Mouse (Mus musculus) forebrain, embryonic 13.5 days (tissue): ENCODE measurements around the gene Bud13. TPM values are rescaled to one million over a fixed set of nuclear protein-coding genes. Genes with fewer than 3 reads are reported as not detected.
A peak's percentile ranks its signal among the peaks of the same experiment; 100 is the strongest.
"Not testable (repeated sequence)": the region's sequence is repeated elsewhere in the genome, so short reads cannot be mapped to it uniquely, and the experiment has no call there.

Experiments
- ATAC-seq: fragments of 200-750 bp; cut with Nextera tagmentation; 2 replicates; pipeline ENCODE4 v1.8.0; 2017
- H3K27ac ChIP-seq: fragments of 300-500 bp; sonication (generic); 2 replicates; pipeline ENCODE4 v1.5.1; 2015; ENCODE audit warnings: inconsistent platforms, mild to moderate bottlenecking, moderate library complexity
- H3K27me3 ChIP-seq: fragments of 300-500 bp; sonication (generic); 2 replicates; pipeline ENCODE4 v1.6.1; 2015; ENCODE audit warnings: mild to moderate bottlenecking, inconsistent platforms
- H3K36me3 ChIP-seq: fragments of 300-500 bp; sonication (generic); 2 replicates; pipeline ENCODE4 v1.6.1; 2015; ENCODE audit warnings: mild to moderate bottlenecking, inconsistent platforms; ENCODE audit not compliant: poor library complexity, severe bottlenecking
- H3K4me1 ChIP-seq: fragments of 300-500 bp; sonication (generic); 2 replicates; pipeline ENCODE4 v1.6.1; 2015; ENCODE audit warnings: inconsistent platforms
- H3K4me2 ChIP-seq: fragments of 300-500 bp; sonication (generic); 2 replicates; pipeline ENCODE4 v1.6.1; 2015; ENCODE audit warnings: inconsistent platforms, mild to moderate bottlenecking, moderate library complexity
- H3K4me3 ChIP-seq: fragments of 300-500 bp; sonication (generic); 2 replicates; pipeline ENCODE4 v1.5.1; 2015; ENCODE audit warnings: mild to moderate bottlenecking, inconsistent platforms
- H3K9ac ChIP-seq: fragments of 300-500 bp; sonication (generic); 2 replicates; pipeline ENCODE4 v1.6.1; 2015; ENCODE audit warnings: mild to moderate bottlenecking, inconsistent platforms
- H3K9me3 ChIP-seq: fragments of 300-500 bp; sonication (generic); replicated peaks from 2 replicates; pipeline ENCODE4 v1.6.1; 2016; ENCODE audit warnings: inconsistent platforms
- WGBS: fragments of 180-500 bp; shearing (Covaris S2); methylation state at CpG from one replicate; pipeline ENCODE4 v1.1.7; 2015; 5-methylcytosine and 5-hydroxymethylcytosine counted together
- polyA plus RNA-seq: library from polyadenylated mRNA; unstranded; fragments of >200 nt; fragmentation: Nextera tagmentation; extraction: Ambion mirVana; gene quantifications from 2 replicates; pipeline ENCODE4 v1.2.1, GENCODE M21; 2015

Bud13 gene
- polyA plus RNA-seq, 1 experiment from 2014 or later: 19.0 TPM

DNA sequence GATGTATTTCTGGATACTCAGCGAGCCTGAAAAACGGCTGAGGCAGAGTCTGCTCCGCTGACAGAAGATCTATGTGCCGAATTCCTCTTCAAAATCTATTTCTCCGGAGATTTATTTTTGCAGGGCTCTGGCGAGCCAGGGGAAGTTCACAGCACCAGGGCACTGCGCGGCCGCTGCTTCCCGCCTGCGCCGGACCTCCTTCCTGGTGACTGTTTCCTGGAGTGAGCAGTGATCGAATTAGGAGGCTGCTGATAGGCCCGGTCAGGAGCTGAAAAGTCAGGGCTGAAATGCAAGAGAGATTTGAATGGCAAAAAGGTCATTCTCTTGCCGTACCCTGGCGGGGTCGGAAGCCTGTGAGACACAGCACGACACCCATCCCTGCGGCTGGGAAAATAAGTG, 46.4 kb downstream of the Bud13 start:
- H3K9me3 ChIP-seq: no peaks in the 10 kb centered on the region
- H3K36me3 ChIP-seq: no peaks in the 10 kb centered on the region
- ATAC-seq: peak; percentile 25; the same call in 1 of the 2 replicates
- H3K27me3 ChIP-seq: peaks cover 8% of the 10 kb centered on the region
- H3K4me3 ChIP-seq: peak overlapping the region; percentile 20
- H3K4me2 ChIP-seq: peak overlapping the region; percentile 56
- 2% methylated on average over 19 of the region's 19 CpGs for WGBS
- H3K4me1 ChIP-seq: peaks cover 19% of the 10 kb centered on the region
- H3K27ac ChIP-seq: peak overlapping the region; percentile 90
- peak overlapping the region; percentile 61 for H3K9ac ChIP-seq

DNA sequence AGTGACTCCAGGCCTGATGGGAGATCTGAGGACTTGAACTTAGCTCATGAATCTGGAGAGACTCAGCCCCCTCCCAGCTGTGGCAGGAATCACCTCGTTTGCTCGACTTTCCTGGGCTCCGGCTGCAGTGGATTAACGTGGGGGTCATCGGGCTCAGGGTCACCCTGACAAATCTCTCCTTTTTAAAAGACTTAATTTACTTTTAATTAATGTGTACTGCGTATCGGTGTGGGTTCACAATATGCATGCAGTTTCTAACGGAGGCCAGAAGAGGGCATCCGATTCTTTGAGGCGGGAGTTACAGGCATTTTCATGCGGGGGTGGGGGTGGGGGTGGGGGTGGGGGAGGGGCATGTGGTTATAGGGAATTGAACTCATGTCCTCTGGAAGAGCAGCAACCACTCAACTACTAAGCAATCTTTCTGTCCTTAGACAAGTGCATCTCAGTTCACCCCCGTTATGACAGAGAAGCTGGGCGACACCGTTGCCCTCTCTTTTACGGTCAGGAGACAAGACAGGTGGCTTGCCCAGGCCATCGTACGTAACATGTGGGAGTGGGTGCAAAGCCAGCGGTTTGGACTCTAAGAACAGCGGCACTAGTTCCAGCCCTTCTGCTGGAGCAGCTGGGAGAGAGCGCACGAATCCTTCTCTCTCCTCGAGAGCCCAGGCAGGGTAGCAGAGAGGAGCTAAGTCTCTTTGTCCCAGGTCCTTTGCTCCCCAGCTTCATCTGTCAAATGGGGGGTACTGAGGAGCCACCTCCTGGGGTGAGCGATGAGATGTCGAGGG, 47.2 kb downstream of the Bud13 start:
- Histone ChIP-seq H3K27me3 (peaks cover 15% of the 10 kb centered on the region), H3K9ac (no peak overlapping the region), H3K36me3 (no peaks in the 10 kb centered on the region), H3K4me3 (no peak overlapping the region), H3K4me2 (no peak overlapping the region), H3K4me1 (peaks cover 19% of the 10 kb centered on the region), H3K27ac (no peak overlapping the region), H3K9me3 (no peaks in the 10 kb centered on the region)
- WGBS: 20% methylated on average over 24 of the region's 24 CpGs
- ATAC-seq: no peak

DNA sequence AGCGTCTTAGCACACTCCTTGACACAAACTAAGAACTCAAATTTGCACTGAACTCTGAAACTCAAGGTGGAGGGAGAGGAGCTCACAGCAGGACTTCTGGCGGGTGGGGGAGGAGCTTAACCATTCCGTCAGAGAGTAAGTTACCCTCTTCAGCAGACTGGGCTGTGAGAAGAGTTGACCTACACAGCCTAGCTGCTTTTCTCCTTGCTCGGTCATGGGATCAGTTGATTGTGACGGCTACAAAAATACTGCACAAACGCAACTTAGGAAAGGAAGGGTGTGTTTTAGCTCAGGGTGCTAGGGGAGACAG, 47.7 kb downstream of the Bud13 start:
- Histone ChIP-seq H3K27me3 (peaks cover 19% of the 10 kb centered on the region), H3K4me2 (no peak overlapping the region), H3K27ac (no peak overlapping the region), H3K4me1 (peaks cover 19% of the 10 kb centered on the region), H3K9ac (no peak overlapping the region), H3K4me3 (no peak overlapping the region), H3K9me3 (no peaks in the 10 kb centered on the region), H3K36me3 (no peaks in the 10 kb centered on the region)
- no peak for ATAC-seq
- WGBS: 52% methylated on average over 6 of the region's 6 CpGs

DNA sequence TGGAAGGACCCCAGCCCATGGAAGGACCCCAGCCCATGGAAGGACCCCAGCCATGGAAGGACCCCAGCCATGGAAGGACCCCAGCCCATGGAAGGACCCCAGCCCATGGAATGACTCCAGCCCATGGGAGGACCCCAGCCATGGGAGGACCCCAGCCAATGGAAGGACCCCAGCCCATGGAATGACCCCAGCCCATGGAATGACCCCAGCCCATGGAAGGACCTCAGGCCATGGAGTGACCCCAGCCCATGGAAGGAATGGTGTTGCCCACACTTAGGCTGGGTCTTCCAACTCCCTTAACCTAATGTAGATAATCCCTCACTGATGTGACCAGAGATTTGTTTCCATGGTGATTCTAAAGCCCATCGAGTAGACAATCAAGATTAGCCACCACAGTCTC, 48.5 kb downstream of the Bud13 start:
- H3K4me2 ChIP-seq: no peak overlapping the region
- whole genome bisulfite sequencing: 65% methylated on average over 1 of the region's 1 CpGs

DNA sequence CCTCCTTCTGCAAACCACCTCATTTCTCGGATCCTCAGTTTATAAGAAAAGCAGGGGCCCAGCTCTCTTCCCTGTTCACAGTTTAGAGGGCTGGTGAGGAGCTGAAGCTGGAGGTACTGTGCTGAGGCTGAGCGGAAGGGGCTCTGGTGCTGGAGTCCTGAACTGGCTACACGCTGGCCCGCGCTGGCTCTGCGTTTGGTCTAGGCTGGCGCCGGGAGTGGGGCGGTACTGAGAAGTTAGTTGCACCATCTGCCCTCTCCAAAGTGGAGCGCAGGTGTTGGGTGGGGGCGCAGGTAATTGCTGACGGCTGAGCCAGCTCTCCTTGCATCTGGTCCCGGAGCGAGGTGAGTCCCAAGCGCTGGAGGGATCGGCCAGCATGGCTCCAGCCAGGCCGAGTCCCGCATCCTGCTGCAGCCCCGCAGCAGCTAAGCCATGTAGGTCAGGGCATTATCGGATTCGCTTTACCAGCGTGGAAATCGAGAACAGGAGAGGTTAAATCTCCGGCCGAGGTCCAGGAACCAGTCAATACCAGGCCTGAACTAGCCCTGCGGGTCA, 51.7 kb downstream of the Bud13 start:
- no peak for ATAC-seq
- H3K27ac ChIP-seq: no peak overlapping the region
- peaks cover 25% of the 10 kb centered on the region for H3K27me3 ChIP-seq
- H3K36me3 ChIP-seq: no peaks in the 10 kb centered on the region
- no peak overlapping the region for H3K4me3 ChIP-seq
- no peaks in the 10 kb centered on the region for H3K9me3 ChIP-seq
- H3K4me1 ChIP-seq: peaks cover 22% of the 10 kb centered on the region
- no peak overlapping the region for H3K9ac ChIP-seq
- H3K4me2 ChIP-seq: no peak overlapping the region
- 44% methylated on average over 26 of the region's 26 CpGs for WGBS

More for the DNA sequence above, 48.5 kb downstream of the Bud13 start:
- ATAC-seq: no peak
- H3K27me3 ChIP-seq: peaks cover 25% of the 10 kb centered on the region
- H3K36me3 ChIP-seq: no peaks in the 10 kb centered on the region
- H3K9me3 ChIP-seq: no peaks in the 10 kb centered on the region
- H3K27ac ChIP-seq: no peak overlapping the region
- H3K4me1 ChIP-seq: peaks cover 19% of the 10 kb centered on the region
- H3K4me3 ChIP-seq: no peak overlapping the region
- H3K9ac ChIP-seq: no peak overlapping the region

DNA sequence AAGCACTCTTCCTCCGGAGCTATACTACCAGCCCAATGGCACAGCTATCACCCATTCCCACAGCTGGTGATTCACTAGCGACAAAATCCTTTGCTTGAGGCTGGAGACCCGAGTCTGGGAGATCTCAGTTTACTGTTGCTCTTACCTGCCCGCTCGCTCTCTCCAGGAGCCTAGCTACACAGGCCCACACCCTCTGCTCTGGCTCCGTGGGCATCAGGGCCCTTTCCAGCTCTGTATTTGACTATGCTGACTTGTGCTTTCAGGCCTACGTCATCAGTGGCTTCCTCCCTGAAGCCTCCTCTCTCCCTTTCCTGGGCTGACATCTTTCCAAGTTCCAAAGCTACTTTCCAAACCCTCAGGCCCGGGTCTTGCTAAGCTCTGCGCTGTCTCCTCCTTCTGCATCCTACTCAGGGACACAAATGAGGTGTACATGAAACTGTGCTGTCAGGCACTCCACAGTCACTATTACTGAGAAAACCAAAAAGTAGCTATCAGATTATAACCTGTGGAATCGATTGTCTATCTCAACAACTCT, 52.7 kb downstream of the Bud13 start:
- ATAC-seq: no peak
- H3K4me3 ChIP-seq: no peak overlapping the region
- no peak overlapping the region for H3K27ac ChIP-seq
- H3K4me1 ChIP-seq: peaks cover 19% of the 10 kb centered on the region
- WGBS: 80% methylated on average over 10 of the region's 10 CpGs
- H3K36me3 ChIP-seq: no peaks in the 10 kb centered on the region
- H3K27me3 ChIP-seq: peaks cover 21% of the 10 kb centered on the region
- no peak overlapping the region for H3K4me2 ChIP-seq
- no peak overlapping the region for H3K9ac ChIP-seq
- H3K9me3 ChIP-seq: no peaks in the 10 kb centered on the region

DNA sequence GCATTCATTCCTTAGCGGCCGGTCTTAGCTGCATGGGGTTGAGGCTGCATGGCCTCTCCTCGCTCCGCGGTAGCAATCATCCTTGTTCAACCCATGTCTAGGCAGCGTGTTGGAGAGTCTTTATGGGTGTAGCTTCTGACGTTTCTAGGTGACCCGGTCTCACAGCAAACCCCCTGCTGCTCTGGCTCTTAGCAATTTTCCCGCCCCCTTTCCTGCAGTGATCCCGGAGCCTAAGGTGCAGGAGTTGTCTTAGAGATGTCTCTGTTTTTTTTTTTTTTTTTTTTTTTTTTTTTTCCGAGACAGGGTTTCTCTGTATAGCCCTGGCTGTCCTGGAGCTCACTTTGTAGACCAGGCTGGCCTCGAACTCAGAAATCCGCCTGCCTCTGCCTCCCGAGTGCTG, 53.5 kb downstream of the Bud13 start:
- H3K9ac ChIP-seq, H3K36me3 ChIP-seq, ATAC-seq, H3K4me2 ChIP-seq, H3K27ac ChIP-seq, H3K4me3 ChIP-seq, H3K9me3 ChIP-seq: not testable (repeated sequence)
- WGBS: 69% methylated on average over 13 of the region's 14 CpGs
- Histone ChIP-seq H3K27me3 (peaks cover 18% of the 10 kb centered on the region), H3K4me1 (peaks cover 19% of the 10 kb centered on the region)

DNA sequence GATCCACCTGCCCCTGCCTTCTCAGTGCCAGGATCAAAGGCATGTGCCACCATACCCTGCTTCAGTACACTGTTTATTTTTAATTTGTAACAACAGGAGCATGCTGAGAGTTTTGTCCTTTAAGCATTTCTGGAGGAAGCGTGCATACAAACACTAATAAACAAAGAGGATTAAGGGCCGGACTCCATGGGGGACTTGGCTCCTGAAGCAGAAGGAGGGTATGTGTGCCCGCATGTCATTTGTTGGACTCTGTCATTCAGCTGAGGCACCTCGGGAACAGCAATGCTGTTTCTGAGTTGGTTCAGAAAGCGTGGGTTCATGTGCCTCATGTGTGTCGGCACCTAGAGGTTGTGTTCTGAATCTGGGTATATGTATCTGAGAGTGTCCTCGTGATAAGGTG, 54.5 kb downstream of the Bud13 start:
- Histone ChIP-seq H3K4me3 (no peak overlapping the region), H3K4me1 (peaks cover 19% of the 10 kb centered on the region), H3K9ac (no peak overlapping the region), H3K9me3 (no peaks in the 10 kb centered on the region), H3K36me3 (no peaks in the 10 kb centered on the region), H3K4me2 (no peak overlapping the region), H3K27ac (peak overlapping the region; percentile 74), H3K27me3 (peaks cover 18% of the 10 kb centered on the region)
- 33% methylated on average over 7 of the region's 7 CpGs for WGBS
- no peak for ATAC-seq

DNA sequence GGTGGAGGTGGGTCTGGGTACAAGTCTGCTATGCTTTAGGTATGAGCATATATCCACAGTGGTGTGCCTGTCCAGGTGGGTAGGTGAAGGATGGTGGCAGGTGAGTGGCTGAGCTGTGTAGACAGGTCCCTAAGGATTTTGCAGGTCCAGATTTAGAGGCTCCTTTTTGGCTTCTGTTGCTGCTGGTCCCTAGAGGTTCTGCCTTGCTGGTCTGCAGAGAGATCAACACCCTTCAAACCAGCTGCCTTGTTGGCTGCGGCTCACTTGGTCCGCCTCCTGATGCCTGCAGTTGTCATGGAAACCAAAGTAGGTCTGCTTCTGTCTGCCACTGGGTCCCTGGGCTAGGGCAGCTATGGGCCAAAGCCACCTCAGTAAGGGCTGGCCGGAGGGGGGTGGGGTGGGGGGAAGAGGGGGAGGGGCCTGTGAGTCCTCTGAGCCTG, 55.1 kb downstream of the Bud13 start:
- Histone ChIP-seq H3K9me3 (no peaks in the 10 kb centered on the region), H3K4me2 (no peak overlapping the region), H3K27ac (peak overlapping the region; percentile 74), H3K4me1 (peaks cover 19% of the 10 kb centered on the region), H3K36me3 (no peaks in the 10 kb centered on the region), H3K4me3 (no peak overlapping the region), H3K27me3 (peaks cover 18% of the 10 kb centered on the region), H3K9ac (no peak overlapping the region)
- 4% methylated on average over 3 of the region's 3 CpGs for WGBS
- ATAC-seq: peak; percentile 86

DNA sequence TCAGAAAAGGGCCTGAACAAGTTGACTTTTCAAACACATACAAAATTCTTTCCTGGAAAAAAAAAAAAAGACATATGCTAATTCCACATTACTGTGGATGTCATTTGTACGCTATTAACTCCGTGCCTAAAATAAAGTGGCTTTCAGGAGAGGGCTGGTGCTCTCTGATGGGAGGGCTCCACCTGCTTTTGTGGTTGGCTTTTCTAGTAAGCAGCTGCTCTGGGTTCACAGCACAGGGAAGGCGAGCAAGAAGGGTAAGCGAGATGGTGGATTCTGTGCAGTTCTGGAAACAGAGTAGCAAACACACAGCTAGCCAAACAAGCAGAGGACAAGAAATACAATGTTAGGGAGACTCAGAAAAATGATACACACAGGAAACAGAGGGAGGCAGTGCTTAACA, 55.6 kb downstream of the Bud13 start:
- H3K36me3 ChIP-seq: no peaks in the 10 kb centered on the region
- 15% methylated on average over 4 of the region's 4 CpGs for WGBS
- H3K9me3 ChIP-seq: no peaks in the 10 kb centered on the region
- H3K9ac ChIP-seq: no peak overlapping the region
- H3K4me3 ChIP-seq: no peak overlapping the region
- peaks cover 18% of the 10 kb centered on the region for H3K27me3 ChIP-seq
- H3K4me1 ChIP-seq: peaks cover 19% of the 10 kb centered on the region
- peak; percentile 62; the same call in 1 of the 2 replicates for ATAC-seq
- no peak overlapping the region for H3K4me2 ChIP-seq
- peak overlapping the region; percentile 74 for H3K27ac ChIP-seq

DNA sequence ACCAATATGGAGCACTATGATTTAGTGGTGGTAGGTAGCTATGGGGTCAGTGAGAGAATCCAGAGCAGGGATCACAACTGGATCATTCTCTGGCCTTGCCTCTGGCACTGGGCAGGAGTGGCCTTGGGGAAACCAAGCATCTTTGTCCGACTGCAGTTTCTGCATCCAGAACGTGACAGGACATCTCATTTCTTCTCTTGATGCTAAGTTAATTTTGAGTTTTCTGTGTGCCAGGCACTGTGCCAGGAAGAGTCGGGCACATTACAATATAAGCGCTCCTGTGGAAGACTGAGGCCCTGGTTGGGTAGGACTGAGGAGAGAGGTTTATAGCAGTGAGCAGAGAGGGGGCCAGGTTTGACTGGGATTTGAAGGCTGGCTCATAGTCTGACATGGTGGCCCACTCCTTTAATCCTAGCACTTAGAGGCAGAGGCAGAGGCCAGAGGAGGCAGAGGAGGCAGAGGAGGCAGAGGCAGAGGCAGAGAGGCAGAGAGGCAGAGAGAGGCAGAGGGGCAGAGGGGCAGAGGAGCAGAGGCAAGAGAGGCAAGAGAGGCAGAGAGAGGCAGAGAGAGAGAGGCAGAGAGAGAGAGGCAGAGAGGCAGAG, 56.3 kb downstream of the Bud13 start:
- no peak overlapping the region for H3K4me2 ChIP-seq
- WGBS: 74% methylated on average over 4 of the region's 4 CpGs

DNA sequence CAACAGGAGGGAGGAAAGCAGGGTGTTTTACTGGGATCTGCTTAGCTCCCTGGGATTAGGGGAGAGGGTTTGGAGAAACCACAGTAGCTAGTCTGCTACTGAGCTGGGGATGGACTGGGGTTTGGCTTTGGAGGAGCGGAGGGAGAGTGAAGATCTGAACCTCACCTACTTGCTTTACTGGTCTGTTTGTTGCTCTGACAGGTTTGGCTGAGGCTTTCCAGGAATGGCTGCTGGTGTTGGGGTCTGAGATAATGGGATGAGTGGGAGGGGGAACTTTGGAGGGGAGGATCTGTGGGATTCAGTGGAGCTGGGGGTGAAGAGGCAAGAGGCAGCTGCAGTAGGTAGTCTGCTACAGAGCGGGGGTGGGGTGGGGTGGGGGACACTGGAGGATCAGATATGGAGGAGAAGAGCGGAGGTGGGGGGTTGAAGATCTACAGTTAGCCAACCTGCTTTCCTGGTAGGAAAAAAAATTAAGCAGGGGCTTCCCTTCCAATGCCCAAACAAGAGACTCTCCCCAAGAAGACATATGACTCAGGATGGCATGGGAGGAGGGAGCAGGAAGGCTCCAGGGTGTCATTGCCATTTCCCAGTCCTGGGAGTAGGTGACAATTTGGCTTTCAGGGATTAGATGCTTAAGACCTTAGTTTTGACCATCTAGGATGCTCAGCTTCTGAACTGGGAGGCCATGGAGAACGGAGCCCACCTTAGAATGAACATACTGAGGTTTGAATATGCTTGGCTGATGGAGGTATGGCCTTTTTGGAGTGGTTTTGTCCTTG, 63.3 kb downstream of the Bud13 start:
- Histone ChIP-seq H3K4me3 (no peak overlapping the region), H3K4me2 (no peak overlapping the region), H3K27me3 (no peaks in the 10 kb centered on the region), H3K4me1 (peaks cover 17% of the 10 kb centered on the region), H3K9ac (no peak overlapping the region), H3K9me3 (no peaks in the 10 kb centered on the region), H3K36me3 (no peaks in the 10 kb centered on the region), H3K27ac (no peak overlapping the region)
- WGBS: 77% methylated on average over 4 of the region's 4 CpGs
- ATAC-seq: no peak

More for the DNA sequence above, 56.3 kb downstream of the Bud13 start:
- no peaks in the 10 kb centered on the region for H3K9me3 ChIP-seq
- H3K9ac ChIP-seq: no peak overlapping the region
- no peak overlapping the region for H3K4me3 ChIP-seq
- no peak overlapping the region for H3K27ac ChIP-seq
- H3K4me1 ChIP-seq: peaks cover 19% of the 10 kb centered on the region
- no peak for ATAC-seq
- H3K27me3 ChIP-seq: peaks cover 17% of the 10 kb centered on the region
- H3K36me3 ChIP-seq: no peaks in the 10 kb centered on the region
